Mouse (Mus musculus): ENCODE data around the gene Dnajc13.

The Dnajc13 gene

GRCm38 (mm10) chr9:104256085-104256484 is 6.6 kb downstream of the Dnajc13 start:
- no peak for DNase-seq (ENCODE audit: low read depth in 1 of 2, low spot score in 2 of 2)

GRCm38 (mm10) chr9:104254408-104255180 is 8.1 kb downstream of the Dnajc13 start:
- DNase-seq (ENCODE audit: low read depth in 1 of 2, low spot score in 2 of 2), result no peak

GRCm38 (mm10) chr9:104252637-104253036 is 10.1 kb downstream of the Dnajc13 start:
- DNase-seq (ENCODE audit: low read depth in 1 of 2, low spot score in 2 of 2), result no peak

GRCm38 (mm10) chr9:104251687-104252086 is 11.0 kb downstream of the Dnajc13 start:
- DNase-seq (ENCODE audit: low read depth in 1 of 2, low spot score in 2 of 2), result no peak

GRCm38 (mm10) chr9:104251111-104251510 is 11.6 kb downstream of the Dnajc13 start:
- DNase-seq (ENCODE audit: low read depth in 1 of 2, low spot score in 2 of 2), result no peak

- DNase-seq (ENCODE audit: low read depth in 1 of 2, low spot score in 2 of 2), result no peak
Observed at GRCm38 (mm10) chr9:104247307-104247987, 15.3 kb downstream of the Dnajc13 start.

GRCm38 (mm10) chr9:104243799-104244466 is 18.8 kb downstream of the Dnajc13 start:
- DNase-seq (ENCODE audit: low read depth in 1 of 2, low spot score in 2 of 2), result no peak

- DNase-seq (ENCODE audit: low read depth in 1 of 2, low spot score in 2 of 2), result no peak
Observed at GRCm38 (mm10) chr9:104240146-104240545, 22.6 kb downstream of the Dnajc13 start.

GRCm38 (mm10) chr9:104239076-104239475 is 23.7 kb downstream of the Dnajc13 start:
- no peak for DNase-seq (ENCODE audit: low read depth in 1 of 2, low spot score in 2 of 2)

- no peak for DNase-seq (ENCODE audit: low read depth in 1 of 2, low spot score in 2 of 2)
Observed at GRCm38 (mm10) chr9:104236256-104236930, 26.3 kb downstream of the Dnajc13 start.

GRCm38 (mm10) chr9:104235751-104236150 is 27.0 kb downstream of the Dnajc13 start:
- no peak for DNase-seq (ENCODE audit: low read depth in 1 of 2, low spot score in 2 of 2)

- DNase-seq (ENCODE audit: low read depth in 1 of 2, low spot score in 2 of 2), result no peak
Observed at GRCm38 (mm10) chr9:104233815-104234214, 28.9 kb downstream of the Dnajc13 start.

- peak in 1 of 2 experiments; percentile 8 for DNase-seq (ENCODE audit: low read depth in 1 of 2, low spot score in 2 of 2)
Observed at GRCm38 (mm10) chr9:104233060-104233459, 29.7 kb downstream of the Dnajc13 start.

GRCm38 (mm10) chr9:104232004-104232403 is 30.7 kb downstream of the Dnajc13 start:
- DNase-seq (ENCODE audit: low read depth in 1 of 2, low spot score in 2 of 2), result no peak

- no peak for DNase-seq (ENCODE audit: low read depth in 1 of 2, low spot score in 2 of 2)
Observed at GRCm38 (mm10) chr9:104211402-104211801, 51.3 kb downstream of the Dnajc13 start.

- peak in 1 of 2 experiments; percentile 22 for DNase-seq (ENCODE audit: low read depth in 1 of 2, low spot score in 2 of 2)
Observed at GRCm38 (mm10) chr9:104203851-104204250, 58.9 kb downstream of the Dnajc13 start.

GRCm38 (mm10) chr9:104194528-104194927 is 68.2 kb downstream of the Dnajc13 start:
- no peak for DNase-seq (ENCODE audit: low read depth in 1 of 2, low spot score in 2 of 2)

- no peak for DNase-seq (ENCODE audit: low read depth in 1 of 2, low spot score in 2 of 2)
Observed at GRCm38 (mm10) chr9:104193900-104194299, 68.8 kb downstream of the Dnajc13 start.

GRCm38 (mm10) chr9:104193327-104193726 is 69.4 kb downstream of the Dnajc13 start:
- no peak for DNase-seq (ENCODE audit: low read depth in 1 of 2, low spot score in 2 of 2)

GRCm38 (mm10) chr9:104192513-104192912 is 70.2 kb downstream of the Dnajc13 start:
- no peak for DNase-seq (ENCODE audit: low read depth in 1 of 2, low spot score in 2 of 2)

- DNase-seq (ENCODE audit: low read depth in 1 of 2, low spot score in 2 of 2), result no peak
Observed at GRCm38 (mm10) chr9:104189657-104190056, 73.1 kb downstream of the Dnajc13 start.
